Mouse (Mus musculus): ENCODE measurements around the gene Elovl7.

DNA sequence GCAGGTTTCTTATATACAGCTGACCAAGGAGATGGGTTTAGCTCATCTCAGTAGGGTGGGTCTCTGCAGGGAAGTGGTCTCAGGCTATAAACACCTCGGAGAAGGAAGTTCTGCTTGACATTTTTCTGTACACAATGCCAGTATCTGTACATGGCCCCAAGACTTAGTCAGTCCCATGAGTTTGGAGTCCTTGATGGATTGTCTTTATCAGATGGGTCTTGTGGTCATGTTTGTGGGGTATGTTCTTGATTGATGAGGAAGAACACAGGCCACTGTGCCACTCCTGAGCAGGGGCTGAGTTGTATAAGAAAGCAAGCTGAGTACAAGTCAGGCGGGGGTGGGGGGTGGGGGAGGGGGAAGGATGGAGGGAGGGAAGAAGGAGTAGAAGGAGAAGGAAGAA, 90.5 kb downstream of the Elovl7 start:
- TF ChIP-seq CTCF (conservative IDR thresholded peaks at IDR 0.05; ENCODE audit: insufficient read depth, insufficient read length, low read depth, low read length), result no peak
- no peak for TF ChIP-seq POLR2A (IDR thresholded peaks at IDR 0.05; ENCODE audit: low read depth, low read length)
